Mouse (Mus musculus) intestine, postnatal 0 days (tissue): Measurements from ENCODE around the gene Apbb2. TPM values are rescaled to one million over a fixed set of nuclear protein-coding genes. Genes with fewer than 3 reads are reported as not detected.

Source experiments
- ATAC-seq: fragments of 200-750 bp; cut with Nextera tagmentation; 2 replicates; pipeline ENCODE4 v1.8.0; 2017; ENCODE audit warnings: mild to moderate bottlenecking, moderate TSS enrichment, moderate library complexity
- H3K27ac ChIP-seq: fragments of 300-500 bp; sonication (generic); 2 replicates; pipeline ENCODE4 v1.5.1; 2014; ENCODE audit warnings: mild to moderate bottlenecking, low read depth, low read length, moderate library complexity
- H3K27me3 ChIP-seq: fragments of 300-500 bp; sonication (generic); replicated peaks from 2 replicates; pipeline ENCODE4 v1.6.1; 2014; ENCODE audit warnings: low read length, mixed read lengths; ENCODE audit not compliant: control insufficient read depth, insufficient read depth
- H3K36me3 ChIP-seq: fragments of 300-500 bp; sonication (generic); 2 replicates; pipeline ENCODE4 v1.6.1; 2014; ENCODE audit warnings: mild to moderate bottlenecking, moderate library complexity; ENCODE audit not compliant: control insufficient read depth, insufficient read depth
- H3K4me1 ChIP-seq: fragments of 300-500 bp; sonication (generic); replicated peaks from 2 replicates; pipeline ENCODE4 v1.6.1; 2014; ENCODE audit warnings: antibody characterized with exemption, low read length, mixed read lengths; ENCODE audit not compliant: control insufficient read depth, insufficient read depth
- H3K4me2 ChIP-seq: fragments of 300-500 bp; sonication (generic); replicated peaks from 2 replicates; pipeline ENCODE4 v1.6.1; 2014; ENCODE audit warnings: low read depth, mild to moderate bottlenecking, moderate library complexity
- H3K4me3 ChIP-seq: fragments of 300-500 bp; sonication (generic); 2 replicates; pipeline ENCODE4 v1.5.1; 2014; ENCODE audit warnings: low read depth, low read length
- H3K9ac ChIP-seq: fragments of 300-500 bp; sonication (generic); 2 replicates; pipeline ENCODE4 v1.6.1; 2014; ENCODE audit warnings: mild to moderate bottlenecking, low read depth, low read length
- H3K9me3 ChIP-seq: fragments of 300-500 bp; sonication (generic); 2 replicates; pipeline ENCODE4 v1.6.1; 2016; ENCODE audit warnings: mixed run types; ENCODE audit not compliant: control insufficient read depth
- CTCF ChIP-seq: sonication (generic); IDR thresholded peaks from 2 replicates; pipeline ENCODE4 v1.5.1; 2016; ENCODE audit warnings: low read depth, mild to moderate bottlenecking, control low read depth, antibody characterized with exemption, moderate library complexity
- WGBS: fragments of 180-500 bp; shearing (Covaris S2); extraction: QIAGEN DNeasy Blood & Tissue Kit; methylation state at CpG from one replicate; pipeline ENCODE4 v1.1.7; 2014; 5-methylcytosine and 5-hydroxymethylcytosine counted together
- polyA plus RNA-seq: library from polyadenylated mRNA; unstranded; fragments of >200 nt; fragmentation: Nextera tagmentation; extraction: Ambion mirVana; gene quantifications from 2 replicates; pipeline ENCODE4 v1.2.1, GENCODE M21; 2015

The Apbb2 gene
- polyA plus RNA-seq, 1 experiment from 2014 or later, result 18.7 TPM

- Histone ChIP-seq H3K4me1 (no peaks in the 10 kb centered on the region), H3K27me3 (no peaks in the 10 kb centered on the region), H3K4me3 (no peak overlapping the region), H3K36me3 (no peaks in the 10 kb centered on the region), H3K4me2 (no peak overlapping the region), H3K9me3 (no peaks in the 10 kb centered on the region), H3K27ac (no peak overlapping the region), H3K9ac (no peak overlapping the region)
- 60% methylated on average over 3 of the region's 3 CpGs for WGBS
- TF ChIP-seq CTCF, result no peak
- no peak for ATAC-seq
These were observed 4.9 kb downstream of the Apbb2 start for GRCm38 (mm10) chr5:66613725-66614124.

- H3K9me3 ChIP-seq, result no peaks in the 10 kb centered on the region
- WGBS, result 76% methylated on average over 5 of the region's 5 CpGs
- no peak overlapping the region for H3K27ac ChIP-seq
- H3K4me2 ChIP-seq, result no peak overlapping the region
- no peak overlapping the region for H3K4me3 ChIP-seq
- no peak for TF ChIP-seq CTCF
- no peaks in the 10 kb centered on the region for H3K27me3 ChIP-seq
- H3K4me1 ChIP-seq, result no peaks in the 10 kb centered on the region
- no peak for ATAC-seq
- H3K9ac ChIP-seq, result no peak overlapping the region
- no peaks in the 10 kb centered on the region for H3K36me3 ChIP-seq
These were observed 5.6 kb downstream of the Apbb2 start for GRCm38 (mm10) chr5:66612964-66613363.

- no peaks in the 10 kb centered on the region for H3K27me3 ChIP-seq
- no peak for ATAC-seq
- no peaks in the 10 kb centered on the region for H3K9me3 ChIP-seq
- H3K9ac ChIP-seq, result no peak overlapping the region
- no peak for TF ChIP-seq CTCF
- no peak overlapping the region for H3K4me2 ChIP-seq
- 57% methylated on average over 4 of the region's 4 CpGs for WGBS
- H3K4me3 ChIP-seq, result no peak overlapping the region
- H3K36me3 ChIP-seq, result no peaks in the 10 kb centered on the region
- H3K4me1 ChIP-seq, result no peaks in the 10 kb centered on the region
- no peak overlapping the region for H3K27ac ChIP-seq
These were observed 6.7 kb downstream of the Apbb2 start for GRCm38 (mm10) chr5:66611851-66612250.

- Histone ChIP-seq H3K9ac (no peak overlapping the region), H3K4me2 (no peak overlapping the region), H3K27ac (no peak overlapping the region), H3K36me3 (no peaks in the 10 kb centered on the region), H3K4me3 (no peak overlapping the region), H3K27me3 (no peaks in the 10 kb centered on the region), H3K4me1 (no peaks in the 10 kb centered on the region), H3K9me3 (no peaks in the 10 kb centered on the region)
- WGBS, result 89% methylated on average over 5 of the region's 5 CpGs
- ATAC-seq, result no peak
- no peak for TF ChIP-seq CTCF
These were observed 7.2 kb downstream of the Apbb2 start for GRCm38 (mm10) chr5:66611361-66611760.

- H3K27ac ChIP-seq, result no peak overlapping the region
- no peak for TF ChIP-seq CTCF
- whole genome bisulfite sequencing, result 85% methylated on average over 12 of the region's 12 CpGs
- H3K9ac ChIP-seq, result no peak overlapping the region
- H3K4me3 ChIP-seq, result no peak overlapping the region
- H3K4me1 ChIP-seq, result no peaks in the 10 kb centered on the region
- no peak for ATAC-seq
- H3K4me2 ChIP-seq, result no peak overlapping the region
- no peaks in the 10 kb centered on the region for H3K36me3 ChIP-seq
- H3K9me3 ChIP-seq, result no peaks in the 10 kb centered on the region
- H3K27me3 ChIP-seq, result no peaks in the 10 kb centered on the region
These were observed 8.3 kb downstream of the Apbb2 start for GRCm38 (mm10) chr5:66610270-66610669.

GRCm38 (mm10) chr5:66609306-66609705 is 9.3 kb downstream of the Apbb2 start:
- TF ChIP-seq CTCF, result no peak
- WGBS, result 61% methylated on average over 7 of the region's 7 CpGs
- H3K4me3 ChIP-seq, result no peak overlapping the region
- H3K27me3 ChIP-seq, result no peaks in the 10 kb centered on the region
- no peak overlapping the region for H3K27ac ChIP-seq
- no peak for ATAC-seq
- no peak overlapping the region for H3K4me2 ChIP-seq
- H3K36me3 ChIP-seq, result no peaks in the 10 kb centered on the region
- H3K9ac ChIP-seq, result no peak overlapping the region
- H3K4me1 ChIP-seq, result no peaks in the 10 kb centered on the region
- no peaks in the 10 kb centered on the region for H3K9me3 ChIP-seq

- no peak overlapping the region for H3K27ac ChIP-seq
These were observed 10.8 kb downstream of the Apbb2 start for GRCm38 (mm10) chr5:66607801-66608200.

More at GRCm38 (mm10) chr5:66607801-66608200, 10.8 kb downstream of the Apbb2 start:
- no peak for TF ChIP-seq CTCF
- Histone ChIP-seq H3K4me1 (no peaks in the 10 kb centered on the region), H3K36me3 (no peaks in the 10 kb centered on the region), H3K9me3 (no peaks in the 10 kb centered on the region), H3K4me3 (no peak overlapping the region), H3K4me2 (no peak overlapping the region), H3K9ac (no peak overlapping the region), H3K27me3 (no peaks in the 10 kb centered on the region)
- WGBS, result 89% methylated on average over 10 of the region's 10 CpGs
- ATAC-seq, result no peak
